In the genomic region with DNA sequence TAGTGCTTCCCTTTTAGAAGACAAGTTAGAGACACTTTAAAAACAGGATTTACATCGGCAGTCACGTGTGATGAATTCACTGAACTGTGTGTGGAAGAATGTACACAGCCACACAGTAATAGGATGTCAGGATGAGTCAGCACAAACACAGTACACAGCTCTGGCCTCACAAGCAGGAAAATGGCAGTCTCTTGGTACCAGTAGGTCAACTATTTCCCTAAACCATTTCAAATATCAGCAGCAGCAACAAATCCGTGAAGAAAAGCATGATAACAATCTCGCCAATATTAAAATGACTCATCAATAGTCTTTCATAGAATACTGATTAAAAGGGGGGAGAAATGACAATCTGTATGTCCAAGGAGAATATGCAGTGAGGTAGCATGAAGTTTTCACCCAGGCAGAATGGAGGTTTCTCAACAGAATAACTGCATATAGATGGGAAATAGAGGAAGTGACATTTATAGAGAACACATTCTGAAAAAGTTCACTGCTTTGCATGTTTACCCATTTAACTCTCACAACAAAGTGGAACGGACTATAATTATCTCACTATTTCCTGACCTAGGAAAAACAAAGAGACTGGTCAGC, we compare ENCODE assay signal across 15 mouse cellular contexts. TPM values are rescaled to one million over a fixed set of nuclear protein-coding genes. Genes with fewer than 3 reads are reported as not detected.
DNase-seq lines count a peak whose midpoint lies in the region; ATAC-seq and TF ChIP-seq lines count a peak whose summit lies in the region.
"Had no signal": no experiment of that assay in that cellular context is flagged by ENCODE, and none has a peak within 500 bp of the region (broad histone marks: within the 10 kb centered on the region; RNA-seq: fewer than 3 reads in every experiment).

No protein-coding gene starts in this region.

- H3K27ac ChIP-seq in kidney, embryonic 15.5 days, result no peak overlapping the region
- no peak overlapping the region for H3K27ac ChIP-seq in MEL (ENCODE audit: control insufficient read depth, low read depth, low read length)
- H3K27ac ChIP-seq: limb, embryonic 10.5 days; midbrain, embryonic 15.5 days; neural tube, embryonic 15.5 days had no signal

- DNase-seq in kidney, adult 18-20 months, result no peak
- peak; percentile 22 for DNase-seq in 3134 (ENCODE audit: extremely low read depth, insufficient read length, low spot score)
- peak; percentile 10 for DNase-seq in MEL (ENCODE audit: low read depth, low spot score)
- no peak for DNase-seq in heart, adult 8-10 months (ENCODE audit: low spot score)
- no peak for DNase-seq in ovary, adult 18-20 months (ENCODE audit: low spot score)
- no peak for DNase-seq in gastrocnemius, postnatal 10 days
- DNase-seq: cerebellum, postnatal 36 days; forebrain, postnatal 0 days; kidney, adult 11 months; layer of hippocampus, adult 9-11 months had no signal

- no peak for TF ChIP-seq CTCF in MEL (IDR thresholded peaks at IDR 0.05 in 2 of 3, conservative IDR thresholded peaks at IDR 0.05 in 1 of 3; ENCODE audit: control insufficient read depth in 1 of 3, insufficient read depth in 1 of 3, low read depth in 2 of 3, low read length in 3 of 3, poor library complexity in 1 of 3, severe bottlenecking in 1 of 3)

- 54% methylated on average over 5 of the region's 5 CpGs for WGBS in kidney, embryonic 15.5 days

- no peaks in the 10 kb centered on the region for H3K79me2 ChIP-seq in MEL (ENCODE audit: control insufficient read depth, insufficient read depth, low read length, poor library complexity)

- H3K27me3 ChIP-seq in kidney, embryonic 15.5 days, result no peaks in the 10 kb centered on the region
- no peaks in the 10 kb centered on the region for H3K27me3 ChIP-seq in MEL (ENCODE audit: control insufficient read depth in 1 of 2, insufficient read depth in 2 of 2, low read length in 2 of 2)
- H3K27me3 ChIP-seq: midbrain, embryonic 15.5 days; neural tube, embryonic 15.5 days had no signal

- no peak for TF ChIP-seq RAD21 in MEL (IDR thresholded peaks at IDR 0.05; ENCODE audit: low read depth, low read length)

- no peaks in the 10 kb centered on the region for H3K9me3 ChIP-seq in kidney, embryonic 15.5 days (replicated peaks)
- H3K9me3 ChIP-seq in MEL (replicated peaks; ENCODE audit: insufficient read depth, low read length), result no peaks in the 10 kb centered on the region
- H3K9me3 ChIP-seq: limb, embryonic 10.5 days; midbrain, embryonic 15.5 days; neural tube, embryonic 15.5 days had no signal

- H3K36me3 ChIP-seq in kidney, embryonic 15.5 days, result no peaks in the 10 kb centered on the region
- H3K36me3 ChIP-seq in MEL (ENCODE audit: control insufficient read depth in 1 of 2, insufficient read depth in 2 of 2, low read length in 2 of 2), result peaks cover 0 to 3% of the 10 kb centered on the region in 2 experiments; a peak in 2 of 4 replicates
- H3K36me3 ChIP-seq: limb, embryonic 10.5 days; midbrain, embryonic 15.5 days; neural tube, embryonic 15.5 days had no signal

- no peak overlapping the region for H3K4me2 ChIP-seq in kidney, embryonic 15.5 days
- H3K4me2 ChIP-seq: midbrain, embryonic 15.5 days; neural tube, embryonic 15.5 days had no signal

- no peak overlapping the region for H3K4me3 ChIP-seq in kidney, embryonic 15.5 days (replicated peaks)
- H3K4me3 ChIP-seq in MEL (ENCODE audit: control insufficient read depth in 1 of 2, insufficient read depth in 1 of 2, low read depth in 2 of 2, low read length in 2 of 2), result no peak overlapping the region
- H3K4me3 ChIP-seq: limb, embryonic 10.5 days; midbrain, embryonic 15.5 days; neural tube, embryonic 15.5 days had no signal

- TF ChIP-seq EP300 in MEL (IDR thresholded peaks at IDR 0.05; ENCODE audit: low read depth in 1 of 2, low read length in 2 of 2), result no peak

- no peaks in the 10 kb centered on the region for H3K4me1 ChIP-seq in kidney, embryonic 15.5 days
- H3K4me1 ChIP-seq in MEL (ENCODE audit: control insufficient read depth in 1 of 2, insufficient read depth in 2 of 2, low read length in 2 of 2), result peaks cover 0 to 8% of the 10 kb centered on the region in 2 experiments; a peak in 2 of 4 replicates
- H3K4me1 ChIP-seq: limb, embryonic 10.5 days; midbrain, embryonic 15.5 days; neural tube, embryonic 15.5 days had no signal

- peak; percentile 77; the same call in 1 of the 2 replicates for ATAC-seq in kidney, embryonic 15.5 days (replicated peaks; ENCODE audit: low FRiP score)
- peak; percentile 61 to 65; a peak in 3 of 4 replicates for ATAC-seq in hematopoietic stem cell, adult 5-6 weeks (replicated peaks in 1 of 2; ENCODE audit: insufficient read depth in 1 of 2, low FRiP score in 2 of 2, low TSS enrichment in 1 of 2, low read depth in 1 of 2, poor library complexity in 2 of 2, severe bottlenecking in 2 of 2)
- ATAC-seq: forebrain, postnatal 0 days; midbrain, embryonic 15.5 days had no signal

- no peak overlapping the region for H3K9ac ChIP-seq in kidney, embryonic 15.5 days
- no peak overlapping the region for H3K9ac ChIP-seq in MEL (ENCODE audit: control insufficient read depth, low read depth, low read length, poor library complexity, severe bottlenecking)
- H3K9ac ChIP-seq: forebrain, postnatal 0 days; midbrain, embryonic 15.5 days; neural tube, embryonic 15.5 days had no signal

- TF ChIP-seq POLR2A in MEL (IDR thresholded peaks at IDR 0.05; ENCODE audit: control insufficient read depth in 1 of 2, insufficient read depth in 1 of 2, low read depth in 1 of 2, low read length in 2 of 2, poor library complexity in 1 of 2), result no peak

TF ChIP-seq in MEL, 35 proteins besides CTCF, POLR2A, EP300 and RAD21:
- TF ChIP-seq USF1 (IDR thresholded peaks at IDR 0.05; ENCODE audit: low read depth, low read length) (peak; percentile 14; the same call in 1 of the 2 replicates), GABPA (IDR thresholded peaks at IDR 0.05; ENCODE audit: low read depth, low read length) (no peak), TBP (IDR thresholded peaks at IDR 0.05; ENCODE audit: low read depth, low read length) (no peak), TCF12 (IDR thresholded peaks at IDR 0.05; ENCODE audit: low read depth, low read length) (no peak), MYC (IDR thresholded peaks at IDR 0.05; ENCODE audit: low read depth, low read length) (no peak), MYB (IDR thresholded peaks at IDR 0.05; ENCODE audit: low read depth, low read length) (no peak), BHLHE40 (IDR thresholded peaks at IDR 0.05; ENCODE audit: borderline replicate concordance, low read depth, low read length) (no peak)

RNA-seq across cellular contexts. Expression of gene Alcam, which starts 35.2 kb away (rescaled TPM):
- polyA plus RNA-seq in kidney, embryonic 15.5 days (2015; fragmentation: Nextera tagmentation; extraction: Ambion mirVana), result 55.8 and 57.9 TPM in 2 replicates
- total RNA-seq in MEL (2012; rRNA removed), result not detected in 2 replicates
- polyA plus RNA-seq in MEL (2012; ENCODE audit: insufficient read depth in 1 of 2, insufficient read length in 2 of 2, low read depth in 1 of 2, low replicate concordance in 2 of 2, missing spikeins in 1 of 2), result not detected
- 47.7 and 96.1 TPM in 2 replicates for total RNA-seq in hematopoietic stem cell, adult 5-6 weeks (2017)
- 1 to 10 TPM; 2.2 to 3.1 (median 2.8) TPM for total RNA-seq in heart, adult 8-10 months (2022)
- total RNA-seq in gastrocnemius, postnatal 10 days (2021), result 1 to 10 TPM; 2.5 to 3.9 TPM

Comparison
In these comparisons a context has a peak if more than half of its experiments do, and no peak if none do; other contexts are left out.
1. DNase-seq: peak in 3134 (single experiment) and MEL (single experiment); none in kidney, adult 18-20 months (single experiment), heart, adult 8-10 months (single experiment), ovary, adult 18-20 months (single experiment) and gastrocnemius, postnatal 10 days (single experiment).